ENCODE assay signal across 8 mouse cellular contexts in the genomic region with DNA sequence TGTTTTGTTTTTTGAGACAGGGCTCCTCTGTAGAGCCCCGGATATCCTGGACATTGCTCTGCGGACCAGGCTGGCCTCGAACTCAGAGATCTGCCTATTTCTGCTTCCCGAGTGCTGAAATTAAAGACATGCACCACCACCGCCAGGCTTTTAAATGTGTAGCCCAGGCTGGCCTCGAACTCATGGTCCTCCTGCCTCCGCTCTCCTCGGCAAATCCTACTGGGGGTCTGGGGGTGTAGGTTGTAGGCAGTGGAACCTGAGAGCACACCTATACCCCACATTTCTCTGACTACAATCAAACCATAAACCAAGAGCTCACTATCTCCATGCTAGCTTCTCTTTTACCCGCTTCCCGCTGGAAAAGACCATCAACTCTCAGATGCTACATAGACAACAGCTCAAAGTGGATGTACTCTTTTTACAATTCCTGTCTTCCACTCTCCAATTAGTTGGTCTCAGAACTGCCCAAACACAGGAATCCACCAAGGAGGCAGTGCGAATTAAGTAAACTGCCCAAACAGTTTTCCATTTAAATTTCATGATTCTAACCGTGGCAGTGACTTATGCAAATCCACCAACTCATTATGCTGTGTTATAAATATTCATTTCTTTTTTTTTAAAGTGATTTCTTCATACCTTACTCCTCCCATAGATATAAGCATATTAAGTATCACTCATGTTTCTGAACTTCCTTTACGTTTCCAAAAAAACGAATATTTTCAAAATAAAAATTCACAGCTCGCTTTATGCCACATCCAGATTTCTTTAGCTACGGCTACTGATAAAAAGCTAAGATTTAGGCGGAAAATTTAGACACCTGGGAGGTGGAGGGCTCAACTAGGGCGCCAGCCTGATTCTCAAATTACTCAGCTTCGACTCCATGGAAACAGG. TPM values are rescaled to one million over a fixed set of nuclear protein-coding genes. Genes with fewer than 3 reads are reported as not detected.
DNase-seq lines count a peak whose midpoint lies in the region; ATAC-seq and TF ChIP-seq lines count a peak whose summit lies in the region.

No protein-coding gene starts in this region.

- peak overlapping the region; percentile 82 for H3K9ac ChIP-seq in liver, embryonic 11.5 days (ENCODE audit: low read depth, low read length)

- H3K27ac ChIP-seq in thymus, adult 2 months (ENCODE audit: control insufficient read depth, insufficient read depth, low read length), result no peak overlapping the region
- peak overlapping the region; percentile 82; the same call in 1 of the 2 replicates for H3K27ac ChIP-seq in liver, embryonic 11.5 days (ENCODE audit: low read depth, low read length)

- ATAC-seq in cerebellum, adult (ENCODE audit: insufficient number of reproducible peaks, low FRiP score, low TSS enrichment), result no peak
- ATAC-seq in liver, embryonic 11.5 days (replicated peaks; ENCODE audit: low FRiP score), result no peak

- peak; percentile 44 for DNase-seq in cerebellum, adult 9-10 months
- no peak for DNase-seq in thymus, adult 2 months
- no peak for DNase-seq in thymus, postnatal 0 days (ENCODE audit: low spot score)
- DNase-seq in liver, embryonic 11.5 days (ENCODE audit: low spot score), result no peak
- DNase-seq in urinary bladder, postnatal 4 days (ENCODE audit: low spot score in 2 of 2), result no peak
- DNase-seq in retina, postnatal 1 day, result no peak
- DNase-seq in urinary bladder, adult 18-20 months (ENCODE audit: low spot score in 2 of 2), result no peak

- H3K4me1 ChIP-seq in thymus, adult 2 months (replicated peaks; ENCODE audit: control insufficient read depth, insufficient read depth, low read length), result peaks cover 9% of the 10 kb centered on the region
- peaks cover 24% of the 10 kb centered on the region for H3K4me1 ChIP-seq in liver, embryonic 11.5 days (replicated peaks; ENCODE audit: control insufficient read depth, insufficient read depth, low read length)

- H3K4me3 ChIP-seq in thymus, adult 2 months (ENCODE audit: control insufficient read depth, insufficient read depth, low read length), result peak overlapping the region; percentile 64
- peak overlapping the region; percentile 84 for H3K4me3 ChIP-seq in liver, embryonic 11.5 days (ENCODE audit: low read depth, low read length)

- WGBS in thymus, adult 2 months, result 50% methylated on average over 19 of the region's 19 CpGs
- WGBS in liver, embryonic 11.5 days, result 40% methylated on average over 19 of the region's 19 CpGs

- H3K4me2 ChIP-seq in liver, embryonic 11.5 days, result peak overlapping the region; percentile 86

- H3K9me3 ChIP-seq in liver, embryonic 11.5 days (ENCODE audit: control insufficient read depth, low read length), result no peaks in the 10 kb centered on the region

- no peak for TF ChIP-seq POLR2A in thymus, adult 2 months (IDR thresholded peaks at IDR 0.05; ENCODE audit: control insufficient read depth, extremely low read depth, insufficient read depth, low read length, poor library complexity)

- no peaks in the 10 kb centered on the region; the same call in 1 of the 2 replicates for H3K36me3 ChIP-seq in thymus, adult 2 months (ENCODE audit: control insufficient read depth, insufficient read depth, low read length)
- no peaks in the 10 kb centered on the region for H3K36me3 ChIP-seq in liver, embryonic 11.5 days (ENCODE audit: control insufficient read depth, insufficient read depth, low read length)

- TF ChIP-seq CTCF in thymus, adult 2 months (IDR thresholded peaks at IDR 0.05; ENCODE audit: borderline replicate concordance, control insufficient read depth, extremely low read depth, insufficient read depth, low read length, poor library complexity), result no peak

- H3K27me3 ChIP-seq in thymus, adult 2 months (ENCODE audit: control insufficient read depth, insufficient read depth, low read length), result no peaks in the 10 kb centered on the region
- no peaks in the 10 kb centered on the region for H3K27me3 ChIP-seq in liver, embryonic 11.5 days (replicated peaks; ENCODE audit: control insufficient read depth, insufficient read depth, low read length)

RNA-seq across cellular contexts. Expression of a gene that starts 0.9 kb away (rescaled TPM):
- polyA plus RNA-seq in thymus, adult 2 months (2012; rRNA removed), result 4.0 and 4.4 TPM in 2 replicates
- polyA plus RNA-seq in thymus, postnatal 0 days (2015; fragmentation: Nextera tagmentation; extraction: Ambion mirVana), result 5.2 and 5.9 TPM in 2 replicates
- polyA plus RNA-seq in liver, embryonic 11.5 days (2014; fragmentation: Nextera tagmentation; extraction: Ambion mirVana), result 10.4 and 10.7 TPM in 2 replicates
